Mouse (Mus musculus) liver, adult (tissue): ENCODE results near the gene Retnla.

Source experiments
- GATA4 ChIP-seq: IDR thresholded peaks from 2 replicates; pipeline ENCODE4 v1.6.1; 2014; ENCODE audit warnings: mild to moderate bottlenecking, low read length; ENCODE audit not compliant: insufficient replicate concordance

Retnla gene

GRCm38 (mm10) chr16:48842266-48842665 lies at the start of gene Retnla:
Retnla (plus strand) TSS chr16:48842551.
- no peak for TF ChIP-seq GATA4

- TF ChIP-seq GATA4 = no peak
Measured at GRCm38 (mm10) chr16:48798285-48798684, 44.1 kb upstream of the Retnla start.

- no peak for TF ChIP-seq GATA4
Measured at GRCm38 (mm10) chr16:48799470-48799869, 42.9 kb upstream of the Retnla start.

- no peak for TF ChIP-seq GATA4
Measured at GRCm38 (mm10) chr16:48800906-48801305, 41.4 kb upstream of the Retnla start.

- no peak for TF ChIP-seq GATA4
Measured at GRCm38 (mm10) chr16:48805412-48805811, 36.9 kb upstream of the Retnla start.

- no peak for TF ChIP-seq GATA4
Measured at GRCm38 (mm10) chr16:48806521-48806920, 35.8 kb upstream of the Retnla start.

- no peak for TF ChIP-seq GATA4
Measured at GRCm38 (mm10) chr16:48809374-48809773, 33.0 kb upstream of the Retnla start.

- no peak for TF ChIP-seq GATA4
Measured at GRCm38 (mm10) chr16:48811881-48812436, 30.4 kb upstream of the Retnla start.

GRCm38 (mm10) chr16:48816695-48817094 lies 25.7 kb upstream of the Retnla start, which contains the start of gene Retnlb:
Retnlb (plus strand) TSS chr16:48816856.
- no peak for TF ChIP-seq GATA4

GRCm38 (mm10) chr16:48818524-48818923 lies 23.8 kb upstream of the Retnla start:
- no peak for TF ChIP-seq GATA4

- no peak for TF ChIP-seq GATA4
Measured at GRCm38 (mm10) chr16:48826474-48826873, 15.9 kb upstream of the Retnla start.

GRCm38 (mm10) chr16:48827625-48828024 lies 14.7 kb upstream of the Retnla start:
- TF ChIP-seq GATA4 = no peak

- no peak for TF ChIP-seq GATA4
Measured at GRCm38 (mm10) chr16:48829060-48829459, 13.3 kb upstream of the Retnla start.

- no peak for TF ChIP-seq GATA4
Measured at GRCm38 (mm10) chr16:48832055-48832454, 10.3 kb upstream of the Retnla start.

GRCm38 (mm10) chr16:48843671-48844386 lies 1.5 kb downstream of the Retnla start:
- TF ChIP-seq GATA4 = no peak

- no peak for TF ChIP-seq GATA4
Measured at GRCm38 (mm10) chr16:48867690-48868089, 25.3 kb downstream of the Retnla start.

- no peak for TF ChIP-seq GATA4
Measured at GRCm38 (mm10) chr16:48868663-48869062, 26.3 kb downstream of the Retnla start.

- no peak for TF ChIP-seq GATA4
Measured at GRCm38 (mm10) chr16:48869671-48870070, 27.3 kb downstream of the Retnla start.

GRCm38 (mm10) chr16:48871754-48872153 lies 29.4 kb downstream of the Retnla start:
- no peak for TF ChIP-seq GATA4
